Mouse (Mus musculus) erythroblast, embryonic 14.5 days (primary cell): ENCODE results near the gene Ncoa6.

Experiments
- GATA1 ChIP-seq: IDR thresholded peaks from 2 replicates; pipeline ENCODE4 v1.6.1; 2012; ENCODE audit warnings: low read length, inconsistent platforms, mixed read lengths
- TAL1 ChIP-seq: IDR thresholded peaks from 3 replicates; pipeline ENCODE4 v1.6.1; 2012; ENCODE audit warnings: low read length, inconsistent platforms, mixed read lengths

GRCm38 (mm10) chr2:155443446-155443845 lies 30.2 kb downstream of the Ncoa6 start:
- TF ChIP-seq GATA1 (no peak), TAL1 (no peak)
